Mouse (Mus musculus): ENCODE results near the gene Qrich2. TPM values are rescaled to one million over a fixed set of nuclear protein-coding genes. Genes with fewer than 3 reads are reported as not detected.
A peak's percentile ranks its signal among the peaks of the same experiment; 100 is the strongest.
"Not testable (repeated sequence)": the region's sequence is repeated elsewhere in the genome, so short reads cannot be mapped to it uniquely, and the experiment has no call there.

Qrich2 gene
- polyA plus RNA-seq, 1 experiment from 2014 or later: not detected

GRCm38 (mm10) chr11:116412028-116412827 lies 53.8 kb downstream of the Qrich2 start:
- ATAC-seq (ENCODE audit: borderline replicate concordance, extremely low read depth, low FRiP score, low TSS enrichment): peak; percentile 39
- under 1% methylated on average over 72 of the region's 76 CpGs for WGBS
- peak overlapping the region; percentile 69 for H3K4me3 ChIP-seq
- no peaks in the 10 kb centered on the region for H3K36me3 ChIP-seq
- no peaks in the 10 kb centered on the region for H3K27me3 ChIP-seq
- H3K4me2 ChIP-seq: peak overlapping the region; percentile 97
- 0 out of 2 replicates have a peak overlapping the region, but pooled peaks have one; percentile 15 for H3K27ac ChIP-seq
- H3K9me3 ChIP-seq: no peaks in the 10 kb centered on the region
- H3K9ac ChIP-seq: peak overlapping the region; percentile 57
- peaks cover 18% of the 10 kb centered on the region for H3K4me1 ChIP-seq

DNA sequence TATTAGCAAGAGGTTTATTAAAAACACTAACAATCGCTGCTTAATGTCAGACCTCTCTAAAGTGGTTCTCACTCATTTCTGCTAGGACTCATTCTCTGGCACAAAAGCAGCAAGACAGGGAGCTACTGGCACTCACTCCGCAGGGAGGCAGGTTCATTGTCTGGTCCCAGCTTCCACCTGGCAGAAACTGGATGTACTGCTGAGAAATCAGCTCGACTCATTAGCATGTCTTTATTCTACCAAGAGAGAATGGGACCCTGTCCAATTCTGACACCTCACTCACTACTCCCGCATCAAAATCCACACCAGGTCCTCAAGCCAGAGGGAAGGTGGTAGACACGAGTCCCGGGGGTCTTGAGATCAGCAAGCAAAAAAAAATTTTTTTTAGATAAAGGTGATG lies 54.5 kb downstream of the Qrich2 start:
- no peaks in the 10 kb centered on the region for H3K36me3 ChIP-seq
- peak overlapping the region; percentile 69 for H3K4me3 ChIP-seq
- H3K9me3 ChIP-seq: no peaks in the 10 kb centered on the region
- H3K4me2 ChIP-seq: peak overlapping the region; percentile 97
- peaks cover 18% of the 10 kb centered on the region for H3K4me1 ChIP-seq
- no peak for ATAC-seq (ENCODE audit: borderline replicate concordance, extremely low read depth, low FRiP score, low TSS enrichment)
- H3K27me3 ChIP-seq: no peaks in the 10 kb centered on the region
- no peak overlapping the region for H3K9ac ChIP-seq
- H3K27ac ChIP-seq: no peak overlapping the region
- 26% methylated on average over 6 of the region's 6 CpGs for WGBS

GRCm38 (mm10) chr11:116410415-116410814 lies 55.6 kb downstream of the Qrich2 start:
- H3K4me1 ChIP-seq: peaks cover 18% of the 10 kb centered on the region
- H3K4me3 ChIP-seq; H3K9ac ChIP-seq; H3K4me2 ChIP-seq; H3K36me3 ChIP-seq; H3K27ac ChIP-seq; ATAC-seq (ENCODE audit: borderline replicate concordance, extremely low read depth, low FRiP score, low TSS enrichment); H3K9me3 ChIP-seq; H3K27me3 ChIP-seq: not testable (repeated sequence)
- WGBS: 84% methylated on average over 4 of the region's 4 CpGs

DNA sequence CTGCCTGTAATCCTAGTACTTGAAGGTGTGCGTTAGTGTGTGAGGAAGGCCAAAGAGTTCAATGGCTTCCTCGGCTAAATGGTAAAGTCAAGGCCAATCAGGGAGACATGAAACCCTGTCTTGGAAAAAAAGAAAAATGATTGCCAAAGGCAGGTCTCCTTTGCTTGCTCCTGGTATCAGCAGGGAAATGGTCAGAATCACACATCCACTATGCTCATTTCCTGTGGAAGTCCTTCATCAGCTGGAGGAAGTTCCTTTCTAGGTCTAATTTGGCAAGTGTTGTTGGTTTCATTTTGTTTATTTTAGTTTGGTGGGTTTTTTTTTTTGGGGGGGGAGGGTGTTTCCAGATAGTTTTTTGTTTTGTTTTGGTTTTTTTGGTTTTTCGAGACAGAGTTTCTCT lies 57.0 kb downstream of the Qrich2 start:
- no peak overlapping the region for H3K4me2 ChIP-seq
- H3K27ac ChIP-seq: no peak overlapping the region
- ATAC-seq (ENCODE audit: borderline replicate concordance, extremely low read depth, low FRiP score, low TSS enrichment): no peak
- no peaks in the 10 kb centered on the region for H3K9me3 ChIP-seq
- H3K27me3 ChIP-seq: no peaks in the 10 kb centered on the region
- H3K9ac ChIP-seq: no peak overlapping the region
- peaks cover 18% of the 10 kb centered on the region for H3K4me1 ChIP-seq
- 66% methylated on average over 3 of the region's 3 CpGs for WGBS
- 0 out of 2 replicates have a peak, but pooled peaks cover 2% of the 10 kb centered on the region for H3K36me3 ChIP-seq
- no peak overlapping the region for H3K4me3 ChIP-seq

DNA sequence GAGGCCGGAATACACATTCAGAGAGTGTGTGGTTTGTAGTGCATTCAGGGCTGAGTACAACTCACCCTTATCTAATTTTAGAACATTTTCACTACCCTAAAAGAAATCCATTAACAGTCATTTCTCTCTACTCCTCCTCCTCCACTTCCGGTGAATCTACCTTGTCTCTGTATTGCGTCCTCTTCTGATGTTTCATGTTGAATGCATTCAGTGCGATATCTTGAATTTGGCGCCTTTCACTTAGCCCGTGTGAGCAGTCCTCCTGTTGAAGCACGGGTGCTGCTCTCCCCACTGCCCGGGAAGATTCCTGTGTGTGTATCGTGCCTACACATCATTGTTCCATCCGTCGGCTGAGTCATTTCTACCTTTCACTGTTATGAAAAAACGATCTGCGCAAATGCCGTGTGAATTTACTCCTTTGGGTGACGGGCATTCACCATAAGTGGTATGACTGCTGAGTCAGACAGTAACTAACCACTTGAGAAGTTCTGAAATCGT lies 59.8 kb downstream of the Qrich2 start:
- 0 out of 2 replicates have a peak, but pooled peaks cover 3% of the 10 kb centered on the region for H3K4me1 ChIP-seq
- H3K9me3 ChIP-seq: no peaks in the 10 kb centered on the region
- WGBS: 89% methylated on average over 16 of the region's 16 CpGs
- no peak overlapping the region for H3K4me2 ChIP-seq
- H3K27ac ChIP-seq: no peak overlapping the region
- H3K36me3 ChIP-seq: 0 out of 2 replicates have a peak, but pooled peaks cover 9% of the 10 kb centered on the region
- H3K4me3 ChIP-seq: no peak overlapping the region
- H3K9ac ChIP-seq: no peak overlapping the region
- H3K27me3 ChIP-seq: no peaks in the 10 kb centered on the region
- no peak for ATAC-seq (ENCODE audit: borderline replicate concordance, extremely low read depth, low FRiP score, low TSS enrichment)

GRCm38 (mm10) chr11:116405601-116406000 lies 60.4 kb downstream of the Qrich2 start:
- Histone ChIP-seq H3K27me3 (no peaks in the 10 kb centered on the region), H3K4me1 (0 out of 2 replicates have a peak, but pooled peaks cover 2% of the 10 kb centered on the region), H3K4me3 (no peak overlapping the region), H3K9ac (no peak overlapping the region), H3K9me3 (no peaks in the 10 kb centered on the region), H3K4me2 (no peak overlapping the region), H3K36me3 (0 out of 2 replicates have a peak, but pooled peaks cover 9% of the 10 kb centered on the region), H3K27ac (no peak overlapping the region)
- 85% methylated on average over 4 of the region's 4 CpGs for WGBS
- ATAC-seq (ENCODE audit: borderline replicate concordance, extremely low read depth, low FRiP score, low TSS enrichment): no peak

DNA sequence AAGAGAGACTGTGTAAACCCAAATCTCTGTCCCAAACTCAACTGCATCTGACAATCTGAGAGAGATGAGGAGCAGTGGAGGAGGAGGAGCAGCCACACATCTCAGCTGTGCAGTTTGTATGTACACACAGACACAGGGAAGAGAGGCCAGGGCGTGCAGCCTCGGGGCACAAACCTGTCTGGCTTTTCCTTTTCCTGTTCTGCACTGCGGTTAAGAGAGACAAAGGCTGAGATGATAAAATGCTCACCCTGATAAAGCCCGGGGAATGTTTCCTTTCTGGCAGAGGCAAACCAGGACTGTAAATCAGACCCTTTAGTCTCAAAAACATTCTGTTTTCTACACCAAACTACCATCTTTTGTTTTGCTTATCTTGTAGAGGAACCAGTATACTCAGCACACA lies 65.5 kb downstream of the Qrich2 start:
- Histone ChIP-seq H3K9ac (no peak overlapping the region), H3K9me3 (no peaks in the 10 kb centered on the region), H3K36me3 (0 out of 2 replicates have a peak, but pooled peaks cover 9% of the 10 kb centered on the region), H3K4me1 (peaks cover 11% of the 10 kb centered on the region; the same call in 1 of the 2 replicates), H3K4me3 (no peak overlapping the region), H3K27me3 (no peaks in the 10 kb centered on the region), H3K4me2 (no peak overlapping the region), H3K27ac (no peak overlapping the region)
- ATAC-seq (ENCODE audit: borderline replicate concordance, extremely low read depth, low FRiP score, low TSS enrichment): no peak
- WGBS: 24% methylated on average over 4 of the region's 4 CpGs

DNA sequence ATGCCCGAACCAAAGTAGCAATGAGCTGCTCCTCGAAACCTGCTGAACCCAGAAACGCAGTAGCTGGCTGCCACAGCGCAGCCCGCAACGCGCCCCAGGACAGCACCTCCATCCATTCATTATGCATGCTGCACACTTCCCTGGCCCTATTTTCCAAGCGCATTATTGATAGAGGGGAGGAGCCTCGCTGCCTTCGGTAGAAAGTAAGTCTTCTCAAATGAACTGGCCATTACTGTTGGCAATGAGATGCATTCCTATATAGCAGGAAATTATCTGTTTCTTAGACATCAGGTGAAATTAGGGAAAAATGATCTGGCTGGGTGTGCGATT lies 67.7 kb downstream of the Qrich2 start:
- 0 out of 2 replicates have a peak, but pooled peaks cover 2% of the 10 kb centered on the region for H3K36me3 ChIP-seq
- H3K4me1 ChIP-seq: peaks cover 11% of the 10 kb centered on the region; the same call in 1 of the 2 replicates
- no peak overlapping the region for H3K9ac ChIP-seq
- no peak overlapping the region for H3K4me3 ChIP-seq
- WGBS: 79% methylated on average over 11 of the region's 11 CpGs
- H3K4me2 ChIP-seq: no peak overlapping the region
- no peaks in the 10 kb centered on the region for H3K27me3 ChIP-seq
- no peaks in the 10 kb centered on the region for H3K9me3 ChIP-seq
- ATAC-seq (ENCODE audit: borderline replicate concordance, extremely low read depth, low FRiP score, low TSS enrichment): no peak
- no peak overlapping the region for H3K27ac ChIP-seq

GRCm38 (mm10) chr11:116397517-116398347 lies 68.3 kb downstream of the Qrich2 start:
- Histone ChIP-seq H3K9me3 (no peaks in the 10 kb centered on the region), H3K4me2 (no peak overlapping the region), H3K4me1 (peaks cover 11% of the 10 kb centered on the region; the same call in 1 of the 2 replicates), H3K9ac (no peak overlapping the region), H3K4me3 (no peak overlapping the region), H3K27me3 (no peaks in the 10 kb centered on the region), H3K36me3 (no peaks in the 10 kb centered on the region), H3K27ac (no peak overlapping the region)
- 46% methylated on average over 8 of the region's 8 CpGs for WGBS
- no peak for ATAC-seq (ENCODE audit: borderline replicate concordance, extremely low read depth, low FRiP score, low TSS enrichment)

DNA sequence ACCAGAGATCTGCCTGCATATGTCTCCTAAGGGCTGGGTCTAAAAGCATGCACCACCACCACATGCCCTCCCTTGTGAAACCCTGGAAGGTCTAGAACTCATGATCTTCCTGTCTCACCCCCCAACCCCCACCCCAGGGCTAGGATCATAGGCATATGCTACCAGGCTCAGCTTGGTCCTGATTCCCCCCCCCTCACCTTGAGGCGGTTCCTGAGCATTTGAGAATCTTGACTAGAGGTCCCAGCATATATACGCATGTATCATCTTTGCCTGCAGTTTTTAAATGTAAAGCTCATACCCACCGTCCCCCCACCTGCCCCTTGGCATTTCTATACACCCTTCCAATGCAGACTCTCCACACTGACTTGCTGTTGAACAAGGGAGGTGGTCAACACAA lies 69.1 kb downstream of the Qrich2 start:
- no peak overlapping the region for H3K4me3 ChIP-seq
- no peak overlapping the region for H3K27ac ChIP-seq
- H3K9ac ChIP-seq: no peak overlapping the region
- H3K27me3 ChIP-seq: no peaks in the 10 kb centered on the region
- H3K36me3 ChIP-seq: no peaks in the 10 kb centered on the region
- peaks cover 11% of the 10 kb centered on the region; the same call in 1 of the 2 replicates for H3K4me1 ChIP-seq
- no peaks in the 10 kb centered on the region for H3K9me3 ChIP-seq
- WGBS: 84% methylated on average over 3 of the region's 3 CpGs
- peak; percentile 14; the same call in 1 of the 2 replicates for ATAC-seq (ENCODE audit: borderline replicate concordance, extremely low read depth, low FRiP score, low TSS enrichment)
- no peak overlapping the region for H3K4me2 ChIP-seq

- Histone ChIP-seq H3K9ac (no peak overlapping the region), H3K36me3 (no peaks in the 10 kb centered on the region), H3K4me1 (peaks cover 11% of the 10 kb centered on the region; the same call in 1 of the 2 replicates), H3K27ac (peak overlapping the region; percentile 22; the same call in 1 of the 2 replicates), H3K9me3 (no peaks in the 10 kb centered on the region), H3K4me3 (no peak overlapping the region), H3K4me2 (no peak overlapping the region), H3K27me3 (no peaks in the 10 kb centered on the region)
- WGBS: 60% methylated on average over 11 of the region's 11 CpGs
- ATAC-seq (ENCODE audit: borderline replicate concordance, extremely low read depth, low FRiP score, low TSS enrichment): no peak
Measured at GRCm38 (mm10) chr11:116396276-116396933, 69.6 kb downstream of the Qrich2 start.

Measured in lung, embryonic 15.5 days (tissue).